Mouse (Mus musculus): Measurements from ENCODE around the gene Becn1. TPM values are rescaled to one million over a fixed set of nuclear protein-coding genes. Genes with fewer than 3 reads are reported as not detected.
A peak's percentile ranks its signal among the peaks of the same experiment; 100 is the strongest.
"Not testable (repeated sequence)": the region's sequence is repeated elsewhere in the genome, so short reads cannot be mapped to it uniquely, and the experiment has no call there.

Becn1 gene
- total and polyA plus RNA-seq, 3 experiments = 36.1 to 86.5 (median 86.3) TPM

GRCm38 (mm10) chr11:101347083-101347775, 45.1 kb upstream of the Becn1 start:
- no peak overlapping the region for H3K4me3 ChIP-seq
- H3K27me3 ChIP-seq (ENCODE audit: control insufficient read depth, insufficient read depth, low read length) = no peaks in the 10 kb centered on the region
- H3K36me3 ChIP-seq (ENCODE audit: control insufficient read depth, insufficient read depth, low read length) = no peaks in the 10 kb centered on the region
- peaks cover 2% of the 10 kb centered on the region for H3K4me1 ChIP-seq (ENCODE audit: control insufficient read depth, insufficient read depth, low read length)
- TF ChIP-seq CTCF (IDR thresholded peaks at IDR 0.05) = 0 out of 2 replicates have a peak, but pooled peaks have one; percentile 3
- TF ChIP-seq POLR2A (IDR thresholded peaks at IDR 0.05; ENCODE audit: insufficient read depth, low read depth, low read length) = no peak
- no peak for TF ChIP-seq EP300 (IDR thresholded peaks at IDR 0.05; ENCODE audit: insufficient read depth, low read depth, low read length)
- WGBS = 80% methylated on average over 10 of the region's 10 CpGs
- no peak overlapping the region for H3K9ac ChIP-seq (ENCODE audit: low read depth, low read length)
- no peak overlapping the region for H3K27ac ChIP-seq
- no peaks in the 10 kb centered on the region for H3K79me2 ChIP-seq (replicated peaks; ENCODE audit: control insufficient read depth, insufficient read depth, low read length)
- intact Hi-C loops (cut with DNase I) = no loop called here
- DNase-seq = no peak

GRCm38 (mm10) chr11:101338123-101338760, 36.2 kb upstream of the Becn1 start:
- Histone ChIP-seq H3K36me3 (ENCODE audit: control insufficient read depth, insufficient read depth, low read length) (no peaks in the 10 kb centered on the region), H3K27me3 (ENCODE audit: control insufficient read depth, insufficient read depth, low read length) (no peaks in the 10 kb centered on the region), H3K27ac (no peak overlapping the region), H3K9ac (ENCODE audit: low read depth, low read length) (no peak overlapping the region), H3K4me3 (no peak overlapping the region), H3K4me1 (ENCODE audit: control insufficient read depth, insufficient read depth, low read length) (peaks cover 2% of the 10 kb centered on the region; the same call in 1 of the 2 replicates), H3K79me2 (replicated peaks; ENCODE audit: control insufficient read depth, insufficient read depth, low read length) (no peaks in the 10 kb centered on the region)
- WGBS = 18% methylated on average over 9 of the region's 9 CpGs
- TF ChIP-seq CTCF (IDR thresholded peaks at IDR 0.05) = no peak
- no peak for TF ChIP-seq EP300 (IDR thresholded peaks at IDR 0.05; ENCODE audit: insufficient read depth, low read depth, low read length)
- no peak for TF ChIP-seq POLR2A (IDR thresholded peaks at IDR 0.05; ENCODE audit: insufficient read depth, low read depth, low read length)
- DNase-seq = peak in 1 of 2 experiments; percentile 12
- intact Hi-C loops (cut with DNase I) = no loop called here

GRCm38 (mm10) chr11:101335685-101336084, 33.6 kb upstream of the Becn1 start:
- Histone ChIP-seq H3K79me2 (replicated peaks; ENCODE audit: control insufficient read depth, insufficient read depth, low read length) (no peaks in the 10 kb centered on the region), H3K36me3 (ENCODE audit: control insufficient read depth, insufficient read depth, low read length) (no peaks in the 10 kb centered on the region), H3K27ac (no peak overlapping the region), H3K4me3 (no peak overlapping the region), H3K9ac (ENCODE audit: low read depth, low read length) (no peak overlapping the region), H3K4me1 (ENCODE audit: control insufficient read depth, insufficient read depth, low read length) (peaks cover 2% of the 10 kb centered on the region; the same call in 1 of the 2 replicates), H3K27me3 (ENCODE audit: control insufficient read depth, insufficient read depth, low read length) (no peaks in the 10 kb centered on the region)
- no peak for DNase-seq
- intact Hi-C loops (cut with DNase I) = no loop called here
- no peak for TF ChIP-seq POLR2A (IDR thresholded peaks at IDR 0.05; ENCODE audit: insufficient read depth, low read depth, low read length)
- peak; percentile 21; the same call in 1 of the 2 replicates for TF ChIP-seq CTCF (IDR thresholded peaks at IDR 0.05)
- 79% methylated on average over 9 of the region's 9 CpGs for WGBS

- intact Hi-C loops (cut with DNase I) = no loop called here
- Histone ChIP-seq H3K9ac (ENCODE audit: low read depth, low read length) (peak overlapping the region; percentile 22; the same call in 1 of the 2 replicates), H3K79me2 (replicated peaks; ENCODE audit: control insufficient read depth, insufficient read depth, low read length) (no peaks in the 10 kb centered on the region), H3K27me3 (ENCODE audit: control insufficient read depth, insufficient read depth, low read length) (no peaks in the 10 kb centered on the region), H3K4me3 (no peak overlapping the region), H3K27ac (no peak overlapping the region; the same call in 1 of the 2 replicates), H3K36me3 (ENCODE audit: control insufficient read depth, insufficient read depth, low read length) (no peaks in the 10 kb centered on the region), H3K4me1 (ENCODE audit: control insufficient read depth, insufficient read depth, low read length) (peaks cover 2% of the 10 kb centered on the region; the same call in 1 of the 2 replicates)
- no peak for DNase-seq
- 32% methylated on average over 6 of the region's 6 CpGs for WGBS
- no peak for TF ChIP-seq EP300 (IDR thresholded peaks at IDR 0.05; ENCODE audit: insufficient read depth, low read depth, low read length)
- TF ChIP-seq CTCF (IDR thresholded peaks at IDR 0.05) = no peak
- no peak for TF ChIP-seq POLR2A (IDR thresholded peaks at IDR 0.05; ENCODE audit: insufficient read depth, low read depth, low read length)
These were observed 32.4 kb upstream of the Becn1 start for GRCm38 (mm10) chr11:101334516-101334915.

GRCm38 (mm10) chr11:101334023-101334422, 31.9 kb upstream of the Becn1 start:
- H3K27ac ChIP-seq = peak overlapping the region; percentile 23; the same call in 1 of the 2 replicates

GRCm38 (mm10) chr11:101332537-101332936, 30.5 kb upstream of the Becn1 start:
- H3K27me3 ChIP-seq (ENCODE audit: control insufficient read depth, insufficient read depth, low read length) = no peaks in the 10 kb centered on the region
- H3K36me3 ChIP-seq (ENCODE audit: control insufficient read depth, insufficient read depth, low read length) = no peaks in the 10 kb centered on the region
- no peaks in the 10 kb centered on the region for H3K79me2 ChIP-seq (replicated peaks; ENCODE audit: control insufficient read depth, insufficient read depth, low read length)
- no peak overlapping the region; the same call in 1 of the 2 replicates for H3K9ac ChIP-seq (ENCODE audit: low read depth, low read length)
- 32% methylated on average over 3 of the region's 3 CpGs for WGBS
- H3K27ac ChIP-seq = peak overlapping the region; percentile 72
- peak overlapping the region; percentile 10; the same call in 1 of the 2 replicates for H3K4me3 ChIP-seq
- intact Hi-C loops (cut with DNase I) = no loop called here
- peaks cover 4% of the 10 kb centered on the region for H3K4me1 ChIP-seq (ENCODE audit: control insufficient read depth, insufficient read depth, low read length)
- no peak for TF ChIP-seq POLR2A (IDR thresholded peaks at IDR 0.05; ENCODE audit: insufficient read depth, low read depth, low read length)
- no peak for TF ChIP-seq EP300 (IDR thresholded peaks at IDR 0.05; ENCODE audit: insufficient read depth, low read depth, low read length)
- TF ChIP-seq CTCF (IDR thresholded peaks at IDR 0.05) = no peak
- peak; percentile 43 for DNase-seq

More at GRCm38 (mm10) chr11:101334023-101334422, 31.9 kb upstream of the Becn1 start:
- no peak for DNase-seq
- H3K9ac ChIP-seq (ENCODE audit: low read depth, low read length) = peak overlapping the region; percentile 21; the same call in 1 of the 2 replicates
- WGBS = 62% methylated on average over 10 of the region's 10 CpGs
- H3K4me3 ChIP-seq = peak overlapping the region; percentile 27
- H3K27me3 ChIP-seq (ENCODE audit: control insufficient read depth, insufficient read depth, low read length) = no peaks in the 10 kb centered on the region
- no peaks in the 10 kb centered on the region for H3K36me3 ChIP-seq (ENCODE audit: control insufficient read depth, insufficient read depth, low read length)
- no peak for TF ChIP-seq POLR2A (IDR thresholded peaks at IDR 0.05; ENCODE audit: insufficient read depth, low read depth, low read length)
- TF ChIP-seq CTCF (IDR thresholded peaks at IDR 0.05) = no peak
- TF ChIP-seq EP300 (IDR thresholded peaks at IDR 0.05; ENCODE audit: insufficient read depth, low read depth, low read length) = no peak
- intact Hi-C loops (cut with DNase I) = no loop called here
- H3K79me2 ChIP-seq (replicated peaks; ENCODE audit: control insufficient read depth, insufficient read depth, low read length) = no peaks in the 10 kb centered on the region
- peaks cover 4% of the 10 kb centered on the region for H3K4me1 ChIP-seq (ENCODE audit: control insufficient read depth, insufficient read depth, low read length)

GRCm38 (mm10) chr11:101330961-101331360, 28.9 kb upstream of the Becn1 start:
- H3K27me3 ChIP-seq (ENCODE audit: control insufficient read depth, insufficient read depth, low read length); H3K79me2 ChIP-seq (replicated peaks; ENCODE audit: control insufficient read depth, insufficient read depth, low read length); DNase-seq; H3K36me3 ChIP-seq (ENCODE audit: control insufficient read depth, insufficient read depth, low read length); H3K4me1 ChIP-seq (ENCODE audit: control insufficient read depth, insufficient read depth, low read length): not testable (repeated sequence)
- Histone ChIP-seq H3K9ac (ENCODE audit: low read depth, low read length) (peak overlapping the region; percentile 28), H3K4me3 (peak overlapping the region; percentile 40), H3K27ac (peak overlapping the region; percentile 72)
- intact Hi-C loops (cut with DNase I) = loop anchor here (1.0 kb wide), 1 partner anchor 29 kb away; no protein-coding TSS in a partner anchor
- WGBS = 39% methylated on average over 6 of the region's 6 CpGs

Data from heart, adult 2 months (tissue).